ENCODE assay signal across 11 mouse cellular contexts in the genomic region with DNA sequence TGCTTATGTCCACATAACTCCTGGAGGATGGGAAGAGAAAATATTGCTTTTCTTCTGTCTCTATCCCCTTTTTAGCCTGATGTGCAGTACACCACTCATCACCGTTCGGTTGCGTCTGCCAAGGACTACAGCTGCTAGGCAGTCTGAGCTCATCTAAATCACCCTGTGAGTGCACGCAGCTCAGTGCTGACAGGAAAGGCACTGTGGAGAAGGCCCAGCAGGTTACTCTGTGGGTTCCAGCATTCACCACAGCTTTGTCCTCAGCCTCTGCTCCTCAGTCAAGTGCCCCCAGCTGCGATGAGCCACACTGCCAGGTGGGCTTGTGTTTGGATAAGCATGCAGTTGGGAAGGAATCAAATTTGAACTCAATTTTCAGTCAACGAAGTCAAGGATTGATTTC.
A peak's percentile ranks its signal among the peaks of the same experiment; 100 is the strongest.
DNase-seq lines count a peak whose midpoint lies in the region; ATAC-seq and TF ChIP-seq lines count a peak whose summit lies in the region.
"Had no signal": no experiment of that assay in that cellular context is flagged by ENCODE, and none has a peak within 500 bp of the region (broad histone marks: within the 10 kb centered on the region; RNA-seq: fewer than 3 reads in every experiment).

No protein-coding gene starts in this region.

- no peaks in the 10 kb centered on the region for H3K9me3 ChIP-seq in limb, embryonic 14.5 days (ENCODE audit: control insufficient read depth, low read length)
- H3K9me3 ChIP-seq in limb, embryonic 10.5 days (replicated peaks), result no peaks in the 10 kb centered on the region
- H3K9me3 ChIP-seq: limb, embryonic 13.5 days had no signal

- TF ChIP-seq CTCF in gastrocnemius, adult 2 months (IDR thresholded peaks at IDR 0.05), result no peak
- no peak for TF ChIP-seq CTCF in lung, adult 2 months (IDR thresholded peaks at IDR 0.05; ENCODE audit: insufficient read depth, low read length)
- no peak for TF ChIP-seq CTCF in thymus, adult 2 months (IDR thresholded peaks at IDR 0.05; ENCODE audit: borderline replicate concordance, control insufficient read depth, extremely low read depth, insufficient read depth, low read length, poor library complexity)

- intact Hi-C loops in gastrocnemius, adult 2 months (cut with DNase I), result no loop called here

- no peaks in the 10 kb centered on the region for H3K27me3 ChIP-seq in limb, embryonic 14.5 days (ENCODE audit: control insufficient read depth, insufficient read depth, low read length)
- no peaks in the 10 kb centered on the region for H3K27me3 ChIP-seq in limb, embryonic 10.5 days (ENCODE audit: low read depth, poor library complexity, severe bottlenecking)
- no peaks in the 10 kb centered on the region for H3K27me3 ChIP-seq in thymus, adult 2 months (ENCODE audit: control insufficient read depth, insufficient read depth, low read length)
- H3K27me3 ChIP-seq: limb, embryonic 13.5 days had no signal

- TF ChIP-seq POLR2A in limb, embryonic 14.5 days (IDR thresholded peaks at IDR 0.05; ENCODE audit: borderline replicate concordance, extremely low read depth, insufficient read depth, insufficient read length), result no peak
- TF ChIP-seq POLR2A in lung, adult 2 months (IDR thresholded peaks at IDR 0.05; ENCODE audit: borderline replicate concordance, extremely low read depth, low read depth, low read length), result no peak
- TF ChIP-seq POLR2A in thymus, adult 2 months (IDR thresholded peaks at IDR 0.05; ENCODE audit: control insufficient read depth, extremely low read depth, insufficient read depth, low read length, poor library complexity), result no peak

- no peaks in the 10 kb centered on the region for H3K4me1 ChIP-seq in limb, embryonic 14.5 days (ENCODE audit: control insufficient read depth, insufficient read depth, low read length)
- H3K4me1 ChIP-seq in limb, embryonic 10.5 days, result no peaks in the 10 kb centered on the region
- no peaks in the 10 kb centered on the region for H3K4me1 ChIP-seq in lung, adult 2 months (ENCODE audit: control insufficient read depth, insufficient read depth, low read length)
- no peaks in the 10 kb centered on the region for H3K4me1 ChIP-seq in thymus, adult 2 months (replicated peaks; ENCODE audit: control insufficient read depth, insufficient read depth, low read length)
- H3K4me1 ChIP-seq: limb, embryonic 13.5 days had no signal

- no peaks in the 10 kb centered on the region for H3K36me3 ChIP-seq in limb, embryonic 14.5 days (ENCODE audit: control insufficient read depth, insufficient read depth, low read length)
- no peaks in the 10 kb centered on the region for H3K36me3 ChIP-seq in limb, embryonic 10.5 days
- H3K36me3 ChIP-seq in thymus, adult 2 months (ENCODE audit: control insufficient read depth, insufficient read depth, low read length), result no peaks in the 10 kb centered on the region
- H3K36me3 ChIP-seq: limb, embryonic 13.5 days had no signal

- ATAC-seq in limb, embryonic 14.5 days (ENCODE audit: low FRiP score, low read depth), result no peak

- H3K9ac ChIP-seq in limb, embryonic 14.5 days (ENCODE audit: low read depth, low read length, severe bottlenecking), result no peak overlapping the region
- H3K9ac ChIP-seq: limb, embryonic 13.5 days had no signal

- H3K27ac ChIP-seq in limb, embryonic 14.5 days (replicated peaks; ENCODE audit: low read depth, low read length), result no peak overlapping the region
- H3K27ac ChIP-seq in limb, embryonic 10.5 days, result no peak overlapping the region
- no peak overlapping the region for H3K27ac ChIP-seq in gastrocnemius, adult 2 months
- no peak overlapping the region for H3K27ac ChIP-seq in thymus, adult 2 months (ENCODE audit: control insufficient read depth, insufficient read depth, low read length)
- H3K27ac ChIP-seq: limb, embryonic 13.5 days had no signal

- H3K4me2 ChIP-seq in limb, embryonic 14.5 days (replicated peaks; ENCODE audit: low read depth, low read length, severe bottlenecking), result no peak overlapping the region
- H3K4me2 ChIP-seq: limb, embryonic 13.5 days had no signal

- WGBS in limb, embryonic 14.5 days, result 76% methylated on average over 6 of the region's 6 CpGs
- WGBS in limb, embryonic 10.5 days, result 84% methylated on average over 6 of the region's 6 CpGs
- WGBS in lung, adult 2 months, result 63% methylated on average over 6 of the region's 6 CpGs
- WGBS in thymus, adult 2 months, result 76% methylated on average over 6 of the region's 6 CpGs

- DNase-seq in gastrocnemius, adult 18-20 months (ENCODE audit: low spot score), result peak; percentile 7
- DNase-seq in gastrocnemius, adult 8-10 months (ENCODE audit: low spot score in 2 of 2), result no peak
- DNase-seq in limb, embryonic 14.5 days (ENCODE audit: low spot score), result peak; percentile 3
- no peak for DNase-seq in limb, embryonic 10.5 days (ENCODE audit: low spot score)
- peak; percentile 29 for DNase-seq in gastrocnemius, adult 2 months
- DNase-seq in mesoderm, embryonic 11.5 days (ENCODE audit: low read depth, low spot score), result peak; percentile 26
- DNase-seq in lung, adult 2 months, result no peak
- no peak for DNase-seq in thymus, adult 2 months
- DNase-seq: kidney, postnatal 36 days had no signal

- H3K4me3 ChIP-seq in limb, embryonic 14.5 days (replicated peaks; ENCODE audit: low read length), result no peak overlapping the region
- H3K4me3 ChIP-seq in limb, embryonic 10.5 days, result no peak overlapping the region
- H3K4me3 ChIP-seq in gastrocnemius, adult 2 months, result no peak overlapping the region
- no peak overlapping the region for H3K4me3 ChIP-seq in lung, adult 2 months (replicated peaks; ENCODE audit: extremely low read depth, low read depth, low read length)
- no peak overlapping the region for H3K4me3 ChIP-seq in thymus, adult 2 months (ENCODE audit: control insufficient read depth, insufficient read depth, low read length)
- H3K4me3 ChIP-seq: limb, embryonic 13.5 days; myocyte had no signal

Comparison
In these comparisons a context has a peak if more than half of its experiments do, and no peak if none do; other contexts are left out.
1. DNase-seq: peak in gastrocnemius, adult 18-20 months (single experiment), limb, embryonic 14.5 days (single experiment), gastrocnemius, adult 2 months (single experiment) and mesoderm, embryonic 11.5 days (single experiment); none in gastrocnemius, adult 8-10 months (0 of 2), limb, embryonic 10.5 days (single experiment), lung, adult 2 months (single experiment) and thymus, adult 2 months (single experiment).